Mouse (Mus musculus) ovary, postnatal 10 days (tissue): ENCODE results near the gene Ehd4.

Experiments
- DNase-seq: peaks from one replicate; pipeline ENCODE4 v3.0.0; 2022; ENCODE audit warnings: low spot score

Ehd4 gene

DNA sequence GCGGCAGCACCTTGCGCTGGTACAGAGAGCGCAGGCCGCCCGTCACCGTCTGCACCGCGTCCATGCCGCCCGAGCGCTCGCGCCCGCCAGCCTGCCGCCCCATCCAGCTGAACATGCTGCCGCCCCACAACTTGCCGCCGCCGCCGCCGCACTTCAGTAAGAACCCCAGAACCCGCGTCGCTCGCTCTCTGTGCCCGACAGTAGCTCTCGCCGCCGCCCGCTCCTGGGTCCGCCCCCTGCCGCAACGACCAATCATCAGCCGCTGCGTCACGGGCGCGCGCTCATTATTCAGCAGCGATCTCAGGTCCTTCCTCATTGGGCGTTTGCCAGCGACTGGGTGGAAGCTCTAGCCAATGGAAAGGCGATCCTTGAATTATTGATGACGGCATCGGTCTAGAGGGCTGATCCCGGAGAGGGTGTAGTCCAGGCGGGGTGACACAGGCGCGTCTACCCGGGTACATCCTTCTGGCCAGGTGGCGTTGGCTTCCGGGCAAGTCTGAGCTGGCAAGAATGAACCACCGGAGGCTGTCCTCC, at the start of gene Ehd4:
Gene Ehd4, minus strand, starts transcription at position 246 of the 534 bp plus-strand sequence.
- DNase-seq: peak; percentile 92

DNA sequence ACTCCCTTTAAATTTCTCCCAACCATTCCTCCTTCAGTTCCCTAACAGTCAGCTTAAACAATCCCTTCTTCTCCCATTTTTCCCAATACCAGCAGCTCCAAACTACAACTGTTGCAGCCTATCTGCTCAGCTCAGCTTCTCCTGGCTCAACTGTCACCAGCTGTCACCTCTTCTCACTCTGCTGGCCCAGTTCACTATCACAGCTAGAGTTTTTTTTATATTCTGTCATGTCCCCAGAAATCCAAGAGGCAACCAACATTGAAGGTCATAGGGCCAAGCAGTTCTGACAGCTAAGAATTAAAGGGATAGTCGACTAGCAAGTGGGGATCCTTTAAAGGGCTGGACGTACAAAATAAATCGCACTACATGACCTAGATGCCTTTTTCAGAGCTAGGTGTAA, 49.3 kb upstream of the Ehd4 start:
- DNase-seq: no peak

DNA sequence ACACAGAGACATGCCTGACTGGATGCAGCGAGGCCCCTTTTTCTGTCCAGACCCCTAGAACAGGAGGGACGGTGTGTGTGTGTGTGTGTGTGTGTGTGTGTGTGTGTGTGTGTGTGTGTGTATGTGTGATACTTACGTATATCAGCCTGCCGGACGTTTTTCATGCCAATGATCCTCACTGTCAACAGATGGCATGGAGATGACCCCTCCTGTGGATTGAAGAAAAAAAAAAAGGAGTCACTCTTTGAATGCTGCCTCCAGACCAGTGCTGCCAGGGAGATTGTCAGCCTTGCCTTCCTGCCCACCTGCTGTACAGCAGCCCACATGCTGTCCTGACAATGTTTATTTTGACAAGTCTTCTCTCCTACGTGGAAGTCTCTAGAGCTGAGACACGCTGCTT, 45.7 kb upstream of the Ehd4 start:
- no peak for DNase-seq

DNA sequence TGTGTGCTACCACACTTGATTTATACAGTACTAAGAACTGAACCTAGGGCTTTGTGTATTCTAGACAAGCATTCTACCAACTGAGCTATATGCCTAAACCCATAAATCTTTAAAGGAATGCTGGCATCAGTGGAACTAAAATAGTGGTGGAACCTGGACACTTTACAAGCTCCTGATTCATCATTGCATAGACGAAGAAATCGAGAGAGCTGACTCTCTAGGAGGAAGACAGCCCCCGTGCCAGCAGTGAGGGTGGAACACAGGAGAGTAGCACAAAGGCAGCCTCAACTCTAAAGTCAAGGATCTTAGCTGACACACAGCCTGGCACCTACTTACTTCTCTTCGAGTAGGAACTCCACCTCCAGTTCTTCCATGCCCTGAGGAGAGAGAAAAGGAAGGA, 33.8 kb upstream of the Ehd4 start:
- no peak for DNase-seq

DNA sequence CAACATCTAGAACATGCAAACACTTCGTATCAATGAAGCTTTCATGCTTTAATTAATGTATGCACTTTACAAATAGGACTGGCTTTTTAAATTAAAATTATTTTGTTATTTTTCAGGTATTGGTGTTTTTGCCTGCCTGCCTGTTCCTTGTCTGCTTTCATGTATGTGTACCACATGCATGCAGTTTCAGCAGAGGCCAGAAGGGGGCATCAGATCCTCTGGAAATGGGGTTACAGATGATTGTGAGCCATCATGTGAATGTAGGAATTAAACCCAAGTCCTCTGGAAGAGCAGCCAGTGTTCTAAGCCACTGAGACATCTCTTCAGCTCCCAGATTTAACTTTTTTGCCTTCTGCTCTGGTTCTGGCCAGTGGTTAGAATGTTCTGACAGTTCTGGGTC, 33.2 kb upstream of the Ehd4 start:
- no peak for DNase-seq

DNA sequence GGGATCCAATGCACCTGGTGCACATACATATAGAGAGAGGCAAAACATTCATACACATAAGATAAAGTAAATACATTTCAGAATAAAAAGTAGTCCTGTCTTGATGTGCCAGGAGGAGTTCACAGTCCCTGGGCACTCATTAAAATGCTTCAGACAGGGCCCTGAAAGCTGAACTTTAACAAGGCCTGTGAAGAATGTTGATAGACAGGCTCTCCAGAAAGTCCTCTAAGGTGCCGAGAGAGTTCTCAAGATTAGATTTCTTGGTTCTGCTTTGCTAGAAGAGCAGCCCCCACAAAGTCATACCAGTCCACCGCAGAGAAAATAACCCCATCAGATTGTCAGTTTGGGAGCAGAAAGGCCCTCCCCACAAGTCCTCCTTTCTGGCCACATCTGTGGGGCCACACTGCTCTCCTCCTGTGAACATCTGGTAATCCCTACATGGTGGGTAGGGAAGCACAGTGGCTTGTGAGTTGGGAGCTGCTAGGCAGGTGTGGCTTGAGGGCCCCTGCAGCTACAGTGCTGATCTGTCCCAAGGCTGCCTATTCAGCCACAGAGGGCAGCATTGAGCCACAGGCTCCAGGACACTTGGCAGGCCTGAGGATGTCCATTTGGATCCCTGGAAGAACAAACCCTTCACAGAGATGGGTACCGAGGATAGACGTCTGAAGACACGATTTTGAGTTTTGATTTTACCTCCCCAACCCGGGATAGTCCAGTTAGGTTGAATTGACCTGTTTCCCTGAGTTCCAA, 31.3 kb upstream of the Ehd4 start:
- no peak for DNase-seq

DNA sequence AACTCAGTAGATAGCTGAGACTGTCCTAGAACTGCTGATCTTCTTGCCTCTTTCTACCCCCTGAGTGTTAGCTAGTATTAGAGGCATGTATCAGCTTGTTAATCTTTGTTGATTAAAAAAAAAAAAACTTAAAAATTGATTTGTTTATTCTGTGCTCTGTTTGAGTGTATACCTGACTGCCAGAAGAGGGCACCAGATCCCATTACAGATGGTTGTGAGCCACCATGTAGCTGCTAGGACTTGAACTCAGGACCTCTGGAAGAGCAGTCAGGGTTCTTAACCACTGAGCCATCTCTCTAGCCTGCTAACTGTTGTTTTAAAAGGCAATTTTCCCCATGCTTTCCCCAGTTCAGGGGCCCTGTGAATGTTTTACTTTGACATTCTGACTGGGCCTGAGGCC, 24.5 kb upstream of the Ehd4 start:
- no peak for DNase-seq

DNA sequence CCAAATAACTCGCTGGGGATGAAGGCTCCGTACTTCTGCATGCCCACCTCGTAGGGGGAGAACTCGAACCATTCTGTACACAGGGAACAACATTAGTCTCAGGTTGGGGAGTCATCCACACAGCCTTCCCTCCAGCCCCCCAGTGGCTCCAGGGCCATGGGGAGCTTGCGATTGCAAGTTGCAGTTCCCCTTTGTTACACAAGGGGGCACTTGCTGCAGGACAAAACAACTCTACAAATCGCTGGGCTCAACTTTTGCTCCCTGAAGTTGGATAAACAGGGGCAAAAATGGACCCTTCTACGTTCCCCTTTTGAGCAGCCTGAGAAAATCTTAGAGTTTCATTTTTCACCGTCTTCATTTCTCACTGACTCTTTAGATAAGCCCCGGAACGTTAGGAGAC, 19.3 kb upstream of the Ehd4 start:
- peak; percentile 20 for DNase-seq

DNA sequence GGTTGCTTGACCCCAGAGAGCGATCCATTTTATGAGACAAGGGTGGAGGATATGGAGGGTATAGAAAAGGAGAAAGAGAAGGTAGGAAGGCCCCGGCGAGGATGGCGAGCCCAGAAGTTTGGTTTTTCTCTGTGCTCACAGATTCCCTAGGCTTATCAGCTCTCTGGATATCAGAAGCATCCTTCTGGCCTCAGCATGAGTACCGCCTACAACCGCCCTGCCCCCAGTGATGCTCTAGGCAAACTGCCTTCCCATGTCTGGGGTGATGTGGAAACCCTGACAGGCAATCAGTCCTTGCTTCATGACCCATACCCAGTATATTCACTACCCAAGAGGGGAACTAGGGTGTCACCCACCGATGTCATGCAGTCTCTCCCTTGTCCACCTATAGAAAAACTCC, 17.0 kb upstream of the Ehd4 start:
- DNase-seq: no peak

DNA sequence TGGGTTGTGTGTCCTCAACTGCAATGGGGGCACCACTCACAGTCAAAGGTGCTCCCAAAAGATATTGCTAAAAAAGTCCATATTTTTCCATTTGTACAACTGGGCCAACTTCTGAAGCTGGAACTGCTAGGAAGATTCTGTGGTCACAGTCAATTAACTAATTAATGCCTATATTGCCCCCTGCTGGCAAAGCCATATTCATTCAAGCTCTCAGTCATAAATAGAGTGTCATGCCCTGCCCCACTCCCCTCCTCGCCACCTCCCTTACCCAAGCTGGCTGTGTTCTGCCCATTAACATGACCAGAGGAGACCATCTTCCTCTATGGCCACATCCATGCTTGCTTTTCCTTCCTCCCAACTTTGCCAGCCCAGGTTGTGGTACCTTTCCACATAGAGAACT, 16.3 kb upstream of the Ehd4 start:
- DNase-seq: no peak

DNA sequence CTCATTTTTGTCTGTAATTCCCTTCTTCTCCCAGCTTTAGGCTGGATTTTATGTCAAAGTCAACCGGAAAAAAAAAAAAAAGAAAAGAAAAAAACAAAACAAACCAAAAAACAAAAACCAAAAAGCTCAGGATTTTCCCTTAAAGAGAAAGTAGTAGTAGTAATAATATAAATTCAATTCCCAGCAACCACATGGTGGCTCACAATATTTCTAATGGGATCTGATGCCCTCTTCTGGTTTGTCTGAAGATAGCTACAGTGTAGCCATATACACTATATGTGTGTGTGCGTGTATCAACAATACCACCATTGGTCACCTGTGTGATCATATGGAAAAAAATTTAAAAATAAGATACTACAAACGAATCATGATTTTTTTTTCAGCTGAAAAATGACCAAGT, 15.0 kb upstream of the Ehd4 start:
- DNase-seq: no peak

DNA sequence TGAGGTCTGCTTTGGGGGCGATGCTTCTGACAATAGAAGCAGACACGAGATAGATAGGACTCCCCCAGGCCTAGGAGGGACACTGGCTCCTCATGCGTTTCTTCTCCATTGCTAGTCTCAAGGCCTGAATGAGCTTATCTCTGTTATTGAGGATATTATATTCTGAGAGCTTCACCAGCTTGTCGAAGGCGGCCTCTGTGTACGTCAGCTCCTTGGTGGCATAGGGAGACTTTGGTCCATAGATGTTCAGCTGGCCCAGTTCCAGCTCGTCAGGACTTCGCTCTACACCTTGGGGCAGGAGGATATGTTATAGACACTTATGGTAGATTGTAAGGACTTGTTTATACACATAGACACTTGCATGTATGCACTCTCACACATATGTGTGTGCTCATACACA, 13.4 kb upstream of the Ehd4 start:
- no peak for DNase-seq

DNA sequence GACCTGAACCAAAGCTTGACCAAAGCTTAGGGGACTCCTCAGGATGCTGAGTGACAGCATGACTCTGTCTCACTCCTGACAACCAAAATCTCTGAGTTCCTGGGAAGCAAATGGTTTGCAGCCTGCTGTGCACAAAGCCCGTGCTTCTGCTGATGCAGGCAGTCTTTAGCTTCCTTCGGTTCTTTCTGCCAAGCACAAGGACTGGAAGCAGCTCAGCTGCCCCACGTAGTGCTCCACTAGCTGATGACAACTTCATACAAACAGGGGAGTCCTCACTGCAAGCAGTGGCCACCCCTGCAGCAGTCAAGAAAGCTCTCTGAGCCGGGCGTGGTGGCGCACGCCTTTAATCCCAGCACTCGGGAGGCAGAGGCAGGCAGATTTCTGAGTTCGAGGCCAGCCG, 11.1 kb upstream of the Ehd4 start:
- no peak for DNase-seq

DNA sequence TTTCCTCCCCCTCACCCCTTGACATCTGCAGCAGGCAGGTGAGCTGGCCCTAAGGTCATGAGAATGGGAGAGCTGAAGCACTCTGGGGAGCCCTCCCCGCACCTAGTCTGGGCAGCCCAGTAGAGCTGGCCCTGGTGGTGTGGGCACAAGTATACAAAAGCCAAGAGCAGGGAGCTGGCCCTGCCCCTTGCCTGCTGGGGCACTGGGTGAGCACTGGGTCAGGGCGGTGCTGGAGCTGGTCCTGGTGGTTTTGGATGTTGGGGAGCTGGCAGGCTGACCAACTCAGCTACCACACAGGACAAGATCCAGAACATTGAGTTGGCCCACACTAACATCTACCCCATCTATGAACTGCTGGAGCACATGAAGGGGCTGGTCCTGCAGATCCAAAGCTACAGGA, 5.0 kb upstream of the Ehd4 start:
- DNase-seq: no peak

DNA sequence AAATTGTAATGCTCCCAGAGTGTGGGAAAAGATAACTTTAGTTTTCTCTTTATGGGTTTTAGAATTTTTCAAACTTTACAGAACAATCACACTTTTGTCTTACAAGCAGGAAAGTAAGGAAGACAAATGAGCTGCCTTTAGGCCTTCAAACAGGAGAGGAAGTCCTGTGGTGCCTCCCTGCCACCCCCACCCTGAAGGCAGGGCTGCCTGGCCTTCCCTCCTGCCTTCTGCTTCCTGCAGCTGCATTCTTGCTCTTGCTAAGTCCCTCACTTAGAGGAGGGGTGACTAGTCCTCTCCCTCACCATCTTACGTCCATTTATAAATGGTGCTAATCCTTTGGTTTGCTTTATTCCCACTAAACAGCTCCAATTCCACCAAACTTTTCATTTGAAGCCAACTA, 4.4 kb upstream of the Ehd4 start:
- DNase-seq: no peak

DNA sequence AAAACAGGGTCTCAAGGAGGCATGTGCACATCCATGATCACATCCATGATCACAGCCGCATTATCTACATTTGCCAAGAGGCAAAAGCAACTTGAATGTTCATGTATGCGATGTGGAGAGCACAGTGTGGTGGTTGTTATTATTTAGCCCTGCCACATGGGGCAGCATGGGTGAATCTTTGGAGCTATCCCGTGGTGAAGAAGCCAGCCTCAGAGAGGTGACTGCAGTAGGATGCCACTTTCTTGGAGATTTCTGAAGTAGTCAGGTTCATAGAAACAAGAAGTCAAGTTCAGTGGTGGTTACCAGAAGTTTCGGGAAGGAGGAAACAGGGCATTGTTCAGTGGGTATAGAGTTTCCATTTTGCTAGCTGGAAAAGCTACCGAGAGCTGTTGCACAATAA, 3.6 kb upstream of the Ehd4 start:
- DNase-seq: no peak

DNA sequence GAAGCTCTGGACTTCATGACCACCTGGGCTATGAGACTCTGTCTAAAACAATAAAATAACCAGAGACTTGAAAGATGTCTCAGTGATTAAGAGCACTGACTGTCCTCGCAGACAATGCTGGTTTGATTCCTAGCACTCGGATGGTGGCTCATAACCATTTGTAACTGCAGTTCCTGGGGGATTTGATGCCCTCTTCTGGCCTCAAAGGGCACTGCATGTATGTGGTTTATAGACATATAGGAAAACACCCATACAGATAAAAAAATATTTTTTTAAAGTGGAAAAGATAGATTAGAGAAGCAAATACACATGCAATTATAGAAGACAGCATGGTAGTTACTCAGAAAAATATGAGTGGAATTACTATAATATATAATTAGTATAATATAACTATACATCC, 3.2 kb upstream of the Ehd4 start:
- DNase-seq: no peak

DNA sequence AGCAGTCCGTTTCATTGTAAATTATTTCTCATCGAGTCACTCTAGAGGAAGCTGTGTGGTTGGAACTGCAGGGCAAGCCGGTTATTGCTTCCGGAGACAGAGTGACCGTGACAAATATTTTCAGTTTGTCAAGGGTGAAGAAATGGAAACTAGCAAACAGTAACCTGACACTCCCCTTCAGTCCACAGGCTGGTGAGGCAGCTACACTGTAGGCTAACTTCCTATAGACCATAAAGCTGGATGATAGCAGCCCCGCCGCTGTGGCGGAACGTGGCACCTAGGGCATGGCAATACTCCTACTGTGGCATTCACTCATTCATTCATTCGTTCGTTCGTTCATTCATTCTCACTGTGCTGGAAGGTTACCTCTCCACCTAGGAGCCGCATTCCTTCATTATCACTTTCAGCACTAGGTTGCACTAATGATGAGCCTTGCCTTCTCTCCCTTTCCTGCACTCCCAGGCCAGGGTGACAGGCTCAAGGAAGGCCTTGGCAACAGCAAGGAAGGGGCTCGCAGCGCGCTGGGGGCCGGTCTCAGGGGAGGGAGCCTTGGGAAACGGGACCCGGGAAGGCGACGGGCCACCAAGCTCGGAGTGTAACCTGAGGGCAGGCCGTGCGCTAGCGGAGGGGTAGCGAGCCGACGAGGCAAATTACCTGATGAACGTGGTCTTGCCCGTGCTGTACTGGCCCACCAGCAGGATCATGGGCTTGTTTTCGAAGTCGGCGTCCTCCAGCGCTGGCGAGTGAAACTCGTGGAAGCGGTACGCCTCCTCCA, 633 bp downstream of the Ehd4 start:
- no peak for DNase-seq

DNA sequence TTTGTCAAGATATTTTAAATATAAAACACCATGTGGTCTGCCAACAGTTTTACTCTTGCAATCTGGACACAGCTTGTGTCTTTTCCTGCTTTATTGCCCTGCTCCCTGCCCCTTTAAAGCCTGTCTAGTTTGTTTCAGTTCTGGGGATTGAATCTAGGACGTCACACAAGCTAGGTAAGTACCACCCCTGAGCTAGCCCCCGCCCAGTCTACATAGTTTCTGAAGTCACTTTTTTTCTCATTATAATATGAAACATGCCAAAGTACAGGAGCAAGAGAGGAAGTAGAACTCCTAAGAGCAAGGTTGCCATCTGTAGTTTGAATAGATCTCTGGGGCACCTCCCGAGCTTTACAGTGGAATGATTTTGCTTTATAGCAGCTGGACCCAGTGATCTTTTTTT, 3.8 kb downstream of the Ehd4 start:
- no peak for DNase-seq

DNA sequence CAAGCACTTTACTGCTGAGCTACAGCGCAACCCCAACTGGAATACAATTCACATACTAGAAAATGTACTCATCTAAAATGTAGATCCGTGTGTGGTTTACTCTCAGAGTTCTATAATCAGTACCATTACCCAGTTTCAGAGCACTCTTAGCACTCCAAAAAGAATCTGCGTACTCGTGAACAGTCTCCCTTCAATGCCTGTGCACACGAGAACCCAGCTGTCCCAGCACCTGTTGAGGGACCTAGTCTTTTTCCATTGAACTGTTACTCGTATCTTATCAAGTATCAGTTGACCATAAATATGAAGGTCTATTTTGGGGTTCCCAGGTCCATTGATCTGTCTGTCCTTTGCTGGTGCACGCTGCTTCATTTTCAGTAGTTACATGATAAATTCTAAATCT, 4.8 kb downstream of the Ehd4 start:
- no peak for DNase-seq

DNA sequence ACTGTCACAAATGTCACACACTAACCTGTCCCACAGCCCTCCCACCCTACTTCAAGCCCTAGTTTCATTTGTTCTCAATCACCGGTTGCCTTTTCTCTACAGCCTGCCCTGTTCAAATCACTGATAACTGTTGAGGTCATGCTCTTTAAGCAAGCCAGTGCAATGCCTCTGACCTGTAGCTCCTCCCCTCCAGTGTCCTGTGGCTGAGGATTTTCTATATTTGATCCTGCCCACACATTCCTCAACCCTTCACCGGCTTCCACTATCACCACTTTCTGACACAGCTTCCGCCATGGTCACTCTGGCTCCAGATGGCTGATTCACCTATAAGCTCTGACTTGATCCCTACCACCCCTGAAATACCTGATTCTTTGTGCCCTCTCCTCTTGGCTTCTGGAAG, 6.4 kb downstream of the Ehd4 start:
- DNase-seq: no peak

DNA sequence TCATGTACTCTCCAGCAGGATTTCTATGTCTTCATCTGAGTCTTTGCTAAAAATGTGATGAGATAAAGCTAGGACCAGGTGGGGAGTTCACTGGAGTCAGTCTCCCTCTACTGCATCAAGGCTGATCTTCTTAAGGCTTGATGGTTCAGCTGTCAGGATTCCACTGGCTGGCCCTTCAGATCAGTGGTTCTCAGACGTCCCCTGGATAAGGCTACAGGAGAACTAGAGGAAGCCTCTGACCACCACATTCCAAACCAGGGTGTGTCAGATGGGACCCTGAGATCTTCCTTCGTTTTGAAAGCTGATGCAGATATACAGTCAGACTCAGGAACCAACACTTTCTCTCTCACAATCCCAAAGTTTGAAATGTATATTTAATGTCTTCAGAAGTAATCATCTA, 7.0 kb downstream of the Ehd4 start:
- DNase-seq: no peak

DNA sequence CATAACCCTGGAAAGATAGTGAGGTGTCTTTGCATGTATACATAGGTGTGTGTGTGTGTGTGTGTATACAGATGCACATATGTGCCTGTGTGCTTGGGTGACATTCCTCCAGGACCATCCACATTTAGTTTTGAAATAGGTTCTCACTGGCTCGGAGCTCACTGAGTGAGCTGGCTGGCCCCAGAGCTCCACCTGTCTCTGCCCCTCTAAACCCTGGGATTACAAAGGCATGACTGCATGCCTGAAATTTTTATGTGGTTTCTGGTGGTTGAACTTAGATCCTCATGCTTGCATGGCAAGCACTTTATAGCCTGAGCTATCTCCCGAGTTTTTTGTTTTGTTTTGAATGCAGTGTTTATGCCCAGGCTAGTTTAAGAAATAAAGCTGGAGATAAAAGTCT, 7.9 kb downstream of the Ehd4 start:
- DNase-seq: no peak

DNA sequence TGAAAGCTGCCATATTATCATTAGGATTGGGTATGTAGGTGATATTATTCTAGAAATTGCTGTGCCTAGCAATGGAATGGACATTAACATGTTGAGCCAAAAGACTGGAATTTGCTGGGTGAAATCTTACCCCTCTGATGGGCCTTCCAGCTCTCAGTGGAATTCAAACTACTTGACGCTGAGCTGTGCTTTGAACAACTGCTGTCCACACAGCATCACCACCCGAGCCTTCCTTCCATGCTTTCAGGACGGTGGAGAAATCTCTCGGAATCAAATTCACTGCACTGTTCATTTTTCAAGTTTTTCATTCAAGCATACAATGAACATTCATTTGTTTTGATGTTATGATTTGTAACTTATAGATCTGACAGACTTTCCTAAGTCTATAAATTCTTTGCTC, 10.0 kb downstream of the Ehd4 start:
- no peak for DNase-seq
